Mouse (Mus musculus) heart, postnatal 0 days (tissue): ENCODE data around the gene Gm5134. TPM values are rescaled to one million over a fixed set of nuclear protein-coding genes. Genes with fewer than 3 reads are reported as not detected.
"Not testable (repeated sequence)": the region's sequence is repeated elsewhere in the genome, so short reads cannot be mapped to it uniquely, and the experiment has no call there.

Experiments
- ATAC-seq: fragments of 200-750 bp; cut with Nextera tagmentation; 2 replicates; pipeline ENCODE4 v1.8.0; 2017; ENCODE audit warnings: low read depth, moderate number of reproducible peaks, moderate library complexity; ENCODE audit not compliant: insufficient read depth
- DNase-seq: peaks from one replicate; pipeline ENCODE4 v3.0.0-alpha.2; 2016; ENCODE audit warnings: low spot score
- H3K27ac ChIP-seq: fragments of 300-500 bp; sonication (generic); 2 replicates; pipeline ENCODE4 v1.5.1; 2014; ENCODE audit warnings: low read depth, mild to moderate bottlenecking
- H3K27me3 ChIP-seq: fragments of 300-500 bp; sonication (generic); 2 replicates; pipeline ENCODE4 v1.6.1; 2014; ENCODE audit warnings: low read length, mixed read lengths; ENCODE audit not compliant: control insufficient read depth, insufficient read depth
- H3K36me3 ChIP-seq: fragments of 300-500 bp; sonication (generic); replicated peaks from 2 replicates; pipeline ENCODE4 v1.6.1; 2014; ENCODE audit warnings: low read length, mixed read lengths; ENCODE audit not compliant: control insufficient read depth, insufficient read depth
- H3K4me1 ChIP-seq: fragments of 300-500 bp; sonication (generic); 2 replicates; pipeline ENCODE4 v1.6.1; 2014; ENCODE audit warnings: antibody characterized with exemption; ENCODE audit not compliant: control insufficient read depth, insufficient read depth
- H3K4me2 ChIP-seq: fragments of 300-500 bp; sonication (generic); 2 replicates; pipeline ENCODE4 v1.6.1; 2014; ENCODE audit warnings: low read depth, mild to moderate bottlenecking, low read length, moderate library complexity
- H3K4me3 ChIP-seq: fragments of 300-500 bp; sonication (generic); 2 replicates; pipeline ENCODE4 v1.5.1; 2014; ENCODE audit warnings: low read depth, low read length
- H3K9ac ChIP-seq: fragments of 300-500 bp; sonication (generic); replicated peaks from 2 replicates; pipeline ENCODE4 v1.6.1; 2014; ENCODE audit warnings: low read depth, low read length, mixed read lengths
- H3K9me3 ChIP-seq: fragments of 300-500 bp; sonication (generic); replicated peaks from 2 replicates; pipeline ENCODE4 v1.6.1; 2016; ENCODE audit warnings: low read length; ENCODE audit not compliant: control insufficient read depth
- CTCF ChIP-seq: IDR thresholded peaks from 2 replicates; pipeline ENCODE4 v1.5.1; 2016; ENCODE audit warnings: antibody characterized with exemption, control low read depth, low read depth
- EP300 ChIP-seq: IDR thresholded peaks from 2 replicates; pipeline ENCODE4 v1.6.1; 2016; ENCODE audit warnings: antibody characterized with exemption, low read depth
- WGBS: fragments of 180-500 bp; shearing (Covaris S2); extraction: QIAGEN DNeasy Blood & Tissue Kit; methylation state at CpG from one replicate; pipeline ENCODE4 v1.1.7; 2014; 5-methylcytosine and 5-hydroxymethylcytosine counted together
- polyA plus RNA-seq: library from polyadenylated mRNA; unstranded; fragments of >200 nt; fragmentation: Nextera tagmentation; extraction: Ambion mirVana; gene quantifications from 2 replicates; pipeline ENCODE4 v1.2.1, GENCODE M21; 2015
- total RNA-seq: library from RNA; depleted of rRNA; stranded (reverse); fragments of >200 nt; gene quantifications from 2 replicates; pipeline ENCODE4 v1.2.3, GENCODE M21; 2014; ENCODE audit warnings: low replicate concordance

The Gm5134 gene
- total and polyA plus RNA-seq, 2 experiments from 2014 or later, result not detected

GRCm38 (mm10) chr10:75990430-75991042, 36.2 kb downstream of the Gm5134 start:
- Histone ChIP-seq H3K27ac (no peak overlapping the region), H3K4me2 (no peak overlapping the region), H3K27me3 (no peaks in the 10 kb centered on the region), H3K36me3 (no peaks in the 10 kb centered on the region), H3K9ac (no peak overlapping the region), H3K9me3 (no peaks in the 10 kb centered on the region), H3K4me1 (no peaks in the 10 kb centered on the region), H3K4me3 (no peak overlapping the region)
- TF ChIP-seq CTCF, result no peak
- TF ChIP-seq EP300, result no peak
- DNase-seq (no peak), ATAC-seq (no peak)
- WGBS, result 82% methylated on average over 4 of the region's 4 CpGs

- no peak for DNase-seq
- H3K27ac ChIP-seq, result no peak overlapping the region
- no peaks in the 10 kb centered on the region for H3K36me3 ChIP-seq
- H3K27me3 ChIP-seq, result no peaks in the 10 kb centered on the region
- TF ChIP-seq CTCF (no peak), EP300 (no peak)
- H3K4me1 ChIP-seq, result no peaks in the 10 kb centered on the region
- H3K4me3 ChIP-seq, result no peak overlapping the region
- H3K9ac ChIP-seq, result no peak overlapping the region
- ATAC-seq, result no peak
- 85% methylated on average over 15 of the region's 15 CpGs for WGBS
- H3K4me2 ChIP-seq, result no peak overlapping the region
- H3K9me3 ChIP-seq, result no peaks in the 10 kb centered on the region
Measured at GRCm38 (mm10) chr10:75993616-75994240, 39.4 kb downstream of the Gm5134 start.

GRCm38 (mm10) chr10:75994531-75995210, 40.4 kb downstream of the Gm5134 start:
- not testable (repeated sequence) for H3K27ac ChIP-seq, H3K36me3 ChIP-seq, H3K4me3 ChIP-seq, H3K9ac ChIP-seq, DNase-seq, ATAC-seq, H3K9me3 ChIP-seq, H3K4me1 ChIP-seq, H3K4me2 ChIP-seq, H3K27me3 ChIP-seq
- 71% methylated on average over 11 of the region's 13 CpGs for WGBS

GRCm38 (mm10) chr10:75995463-75995862, 41.1 kb downstream of the Gm5134 start:
- DNase-seq (no peak), ATAC-seq (no peak)
- no peak overlapping the region for H3K4me3 ChIP-seq
- no peaks in the 10 kb centered on the region for H3K36me3 ChIP-seq
- no peaks in the 10 kb centered on the region for H3K9me3 ChIP-seq
- no peaks in the 10 kb centered on the region for H3K27me3 ChIP-seq
- no peaks in the 10 kb centered on the region for H3K4me1 ChIP-seq
- H3K27ac ChIP-seq, result no peak overlapping the region
- H3K9ac ChIP-seq, result no peak overlapping the region
- H3K4me2 ChIP-seq, result no peak overlapping the region
- TF ChIP-seq EP300 (no peak), CTCF (no peak)
- WGBS, result 72% methylated on average over 11 of the region's 11 CpGs

GRCm38 (mm10) chr10:75996315-75996714, 42.0 kb downstream of the Gm5134 start:
- WGBS, result 43% methylated on average over 3 of the region's 3 CpGs
- H3K9me3 ChIP-seq, result no peaks in the 10 kb centered on the region
- H3K36me3 ChIP-seq, result no peaks in the 10 kb centered on the region
- no peaks in the 10 kb centered on the region for H3K4me1 ChIP-seq
- H3K4me3 ChIP-seq, result no peak overlapping the region
- no peak overlapping the region for H3K27ac ChIP-seq
- no peak overlapping the region for H3K4me2 ChIP-seq
- TF ChIP-seq EP300, result no peak
- no peak for TF ChIP-seq CTCF
- H3K9ac ChIP-seq, result no peak overlapping the region
- no peak for ATAC-seq
- no peaks in the 10 kb centered on the region for H3K27me3 ChIP-seq
- no peak for DNase-seq
